Mouse (Mus musculus) stomach, adult 2 months (tissue): ENCODE results near the gene Sema3c. TPM values are rescaled to one million over a fixed set of nuclear protein-coding genes. Genes with fewer than 3 reads are reported as not detected.

Experiments
- polyA plus RNA-seq: library from polyadenylated mRNA; depleted of rRNA; stranded (reverse); fragments of >200 nt; gene quantifications from 2 replicates; pipeline ENCODE4 v1.2.3, GENCODE M21; 2012; rRNA removed

The Sema3c gene
- 5.2 and 5.7 TPM in 2 replicates for polyA plus RNA-seq

GRCm38 (mm10) chr5:17573694-17574380 is at the start of gene Sema3c:
TSS of gene Sema3c (plus strand) at chr5:17574281.

Other genes starting within 250 kb of the Sema3c start
- gene Speer4f2, start 201.1 kb upstream of the Sema3c start, polyA plus RNA-seq: not detected in 2 replicates
- not detected in 2 replicates for gene Speer4f1, start 98.2 kb upstream of the Sema3c start, polyA plus RNA-seq